Mouse (Mus musculus) erythroid progenitor cell, adult 5-6 weeks (primary cell): ENCODE data around the gene Slc16a7. TPM values are rescaled to one million over a fixed set of nuclear protein-coding genes. Genes with fewer than 3 reads are reported as not detected.

ENCODE experiments used
- ATAC-seq: replicated peaks from 2 replicates; pipeline ENCODE4 v1.8.0; 2016; ENCODE audit warnings: moderate number of reproducible peaks, mild to moderate bottlenecking, moderate TSS enrichment, inconsistent platforms; ENCODE audit not compliant: poor library complexity, low FRiP score, severe bottlenecking
- total RNA-seq, 2 experiments: library from RNA; stranded (forward) in 1 of 2; stranded (reverse) in 1 of 2; fragments of 150-400 nt in 1 of 2; fragments of 186-747, 209-891 nt in 1 of 2; gene quantifications; 2 replicates each; pipeline versions ENCODE4 v1.2.3 to v1.2.4; 2015 to 2017; ENCODE audit warnings: low replicate concordance in 2 of 2

Gene Slc16a7
- total RNA-seq, 2 experiments from 2014 or later, result 3.3 to 8.4 TPM

DNA sequence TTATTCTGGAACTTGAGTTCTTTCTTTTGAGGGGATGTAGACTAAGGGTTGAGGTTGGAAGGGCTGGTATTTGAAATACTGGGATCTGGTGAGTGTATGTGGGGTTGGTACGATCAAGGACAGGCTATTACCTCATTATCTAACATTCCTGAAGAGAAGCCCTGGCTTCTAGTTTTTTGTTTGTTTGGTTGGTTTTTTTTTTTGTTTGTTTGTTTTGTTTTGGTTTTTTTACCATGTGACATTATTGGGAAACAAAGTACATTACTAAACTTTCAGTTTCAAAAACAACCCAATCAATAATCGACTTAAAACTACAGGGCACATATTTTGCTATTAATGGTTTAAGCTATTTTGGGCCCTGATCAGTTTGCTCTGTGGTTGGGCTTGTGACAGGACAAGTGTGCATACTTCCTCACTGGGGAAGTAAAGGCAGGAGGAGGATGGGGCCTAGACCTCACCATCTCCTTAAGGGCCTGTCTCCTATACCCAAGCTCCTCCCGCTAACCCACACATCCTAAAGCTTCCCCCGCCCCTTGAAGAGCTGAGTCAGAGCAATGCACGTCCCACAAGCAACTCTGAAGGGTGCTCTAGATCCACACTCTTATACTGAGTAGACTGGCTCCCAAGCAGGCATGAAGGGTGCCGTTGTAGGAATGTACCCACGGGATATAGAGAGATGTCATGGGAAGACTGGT lies 64.2 kb downstream of the Slc16a7 start:
- no peak for ATAC-seq

DNA sequence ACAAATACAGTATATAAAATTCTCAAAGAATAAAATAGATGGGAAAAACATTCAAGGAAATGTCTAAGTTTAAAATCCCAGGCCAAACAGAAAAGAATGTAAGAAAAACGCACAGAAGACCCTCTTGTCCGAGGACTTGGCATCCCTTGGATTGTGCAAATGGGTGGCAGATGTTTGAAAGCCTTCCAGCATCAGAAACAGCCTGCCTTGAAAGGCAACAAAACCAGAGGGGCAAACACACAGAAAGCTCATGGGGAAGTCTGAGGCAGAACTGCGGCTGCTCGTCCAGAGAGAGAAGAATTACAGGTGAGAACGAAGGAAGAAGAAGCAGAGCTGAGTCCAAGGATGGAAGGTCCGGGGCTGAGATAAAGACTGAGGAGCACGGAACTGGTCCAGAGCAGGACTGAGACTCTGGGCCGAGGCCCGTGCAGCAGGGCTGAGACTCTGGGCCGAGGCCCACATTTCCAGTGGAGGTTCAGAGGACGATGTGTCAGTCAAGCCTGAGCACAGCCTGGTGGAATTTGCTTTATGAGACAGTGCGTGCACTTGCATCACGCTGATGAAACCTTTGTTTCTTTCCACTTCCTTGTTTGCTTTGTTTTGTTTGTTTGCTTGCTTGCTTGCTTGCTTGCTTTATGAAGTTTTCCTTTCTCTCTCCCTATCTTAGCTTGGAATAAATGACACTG lies 65.0 kb downstream of the Slc16a7 start:
- no peak for ATAC-seq

DNA sequence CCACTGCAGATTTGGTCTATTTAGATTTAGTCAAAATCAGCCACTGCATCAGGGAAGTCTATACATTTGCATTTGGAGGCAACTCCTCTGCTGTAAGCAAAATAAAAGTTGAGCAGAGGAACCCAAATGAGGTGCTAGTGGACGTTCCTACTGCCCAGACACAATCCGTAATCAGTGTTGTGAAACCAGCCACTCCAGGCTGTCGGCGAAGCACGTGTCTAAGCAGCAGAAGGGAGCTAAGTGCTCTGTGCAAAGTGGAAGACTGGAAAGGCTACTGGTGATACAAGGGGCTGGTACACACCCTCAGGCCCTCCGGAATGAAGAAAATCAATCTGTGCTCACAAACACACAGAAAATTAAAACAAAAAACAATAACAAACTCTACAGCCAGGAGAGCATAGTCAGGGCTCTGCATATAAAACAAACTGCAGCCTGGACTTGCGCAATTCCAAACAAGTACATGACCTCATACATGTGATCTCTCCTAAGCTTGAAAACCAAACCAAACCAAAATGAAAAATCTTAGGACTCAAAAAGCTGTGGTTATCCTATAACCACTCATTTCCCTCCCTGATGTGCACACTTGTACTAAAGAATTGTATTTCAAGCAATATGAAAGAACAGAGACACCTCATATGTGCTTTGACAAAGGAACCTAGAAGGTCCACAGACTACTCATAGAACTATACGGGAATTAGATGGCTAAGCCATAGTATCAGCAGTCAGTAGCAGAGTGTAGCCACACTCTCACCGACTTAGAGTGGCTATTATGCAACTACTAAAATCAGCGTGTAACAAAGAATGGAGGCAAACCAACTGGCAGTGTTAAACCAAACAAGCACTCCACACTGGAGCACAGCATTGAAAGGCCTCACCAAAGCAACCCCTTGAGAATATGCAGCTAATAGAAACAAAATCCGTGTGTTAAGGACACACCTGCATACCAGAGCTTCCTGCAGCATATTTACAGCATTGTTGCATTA lies 67.5 kb downstream of the Slc16a7 start:
- no peak for ATAC-seq

DNA sequence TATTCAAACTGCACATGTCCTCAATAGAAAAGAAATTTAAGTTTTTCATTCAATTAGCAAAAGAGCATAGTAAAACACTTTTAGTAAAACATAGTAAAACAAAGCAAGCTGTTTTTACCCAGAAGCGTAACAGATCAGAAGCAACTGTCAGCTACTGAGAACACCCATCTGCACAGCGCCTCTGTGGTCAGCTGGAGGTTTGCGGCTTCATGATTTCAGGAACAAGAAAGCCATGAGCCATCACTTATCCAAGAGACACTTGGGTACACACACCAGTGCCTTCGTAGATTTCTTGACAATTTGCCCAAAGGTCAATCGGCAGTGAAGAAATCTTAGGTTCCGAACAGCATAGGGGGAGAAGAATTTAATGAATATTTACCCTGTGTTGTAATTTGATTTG lies 71.9 kb downstream of the Slc16a7 start:
- no peak for ATAC-seq

DNA sequence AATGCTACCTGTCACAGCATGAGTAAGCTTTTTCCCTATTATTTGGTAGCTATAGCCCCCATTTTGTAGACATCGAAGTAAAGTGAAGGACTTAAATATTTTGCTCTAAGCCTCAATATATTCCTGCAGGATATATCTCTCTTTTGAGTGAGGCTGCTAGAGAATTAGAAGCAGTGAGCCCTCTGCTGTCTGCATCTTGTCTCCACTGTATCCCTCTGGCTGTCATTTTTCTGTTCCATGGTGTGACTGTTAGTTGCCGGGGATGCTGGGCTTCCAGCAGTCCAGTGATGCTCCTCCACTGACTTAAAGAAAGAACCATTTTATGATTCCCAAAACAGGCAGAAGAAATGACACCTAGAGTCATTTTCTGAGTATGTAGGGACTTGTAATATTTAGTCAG lies 78.4 kb downstream of the Slc16a7 start:
- no peak for ATAC-seq

DNA sequence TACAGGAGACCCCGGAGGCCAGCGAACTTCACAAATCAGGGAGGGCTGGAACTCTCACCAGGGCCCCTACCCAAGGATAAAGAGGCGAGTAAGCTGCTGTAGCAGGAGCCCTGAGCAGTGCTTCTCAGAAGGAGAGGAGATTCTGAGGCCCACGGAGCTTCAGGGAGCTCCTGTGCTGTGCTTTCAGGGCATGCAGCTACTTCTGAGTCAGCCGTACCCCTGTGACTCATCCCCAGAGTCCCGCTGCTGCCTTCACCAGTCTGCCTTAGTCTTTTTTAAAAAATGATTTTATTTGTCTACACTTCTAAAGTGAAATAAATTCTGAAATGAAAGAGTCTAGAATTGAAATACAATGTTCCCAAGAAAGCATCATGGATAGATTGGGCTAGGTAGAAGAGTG lies 91.2 kb downstream of the Slc16a7 start:
- no peak for ATAC-seq

DNA sequence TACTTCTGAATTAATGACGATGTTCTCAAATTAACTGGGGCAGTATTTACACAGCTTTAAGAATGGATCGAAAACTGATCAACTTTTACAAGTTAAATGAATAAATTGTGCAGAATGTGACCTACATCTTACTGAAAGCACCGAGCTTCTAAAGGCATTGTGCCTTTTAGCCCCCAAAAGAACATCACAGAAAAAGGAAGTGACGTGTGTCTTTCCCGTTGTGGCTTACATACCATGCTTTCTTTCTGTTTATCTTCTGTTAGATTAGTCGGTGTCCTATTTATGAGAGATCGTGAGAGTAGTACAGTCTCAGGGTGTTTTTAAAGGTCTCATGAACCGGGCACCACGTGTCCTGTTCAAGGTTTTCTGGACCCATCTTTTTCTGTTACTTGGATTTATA lies 98.9 kb downstream of the Slc16a7 start:
- no peak for ATAC-seq

DNA sequence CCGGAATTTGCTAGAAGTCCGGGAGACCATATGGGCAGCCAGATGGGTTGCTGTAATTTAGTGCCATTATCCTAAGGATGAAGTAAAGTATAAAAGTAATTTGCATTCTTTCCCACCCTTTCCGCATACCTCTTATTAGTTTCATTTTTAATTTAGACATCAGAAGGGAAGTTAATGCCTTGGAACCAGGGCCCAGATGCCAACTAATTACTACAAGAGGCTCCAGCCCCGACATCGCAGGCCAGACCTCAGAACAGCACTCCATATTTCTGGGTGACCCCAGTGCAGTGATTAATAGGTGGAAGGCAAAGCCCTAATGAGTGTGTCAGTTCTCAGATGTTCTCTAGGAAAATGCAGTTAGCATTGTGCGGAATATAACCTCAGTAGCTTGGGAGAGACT lies 100.7 kb downstream of the Slc16a7 start:
- no peak for ATAC-seq

DNA sequence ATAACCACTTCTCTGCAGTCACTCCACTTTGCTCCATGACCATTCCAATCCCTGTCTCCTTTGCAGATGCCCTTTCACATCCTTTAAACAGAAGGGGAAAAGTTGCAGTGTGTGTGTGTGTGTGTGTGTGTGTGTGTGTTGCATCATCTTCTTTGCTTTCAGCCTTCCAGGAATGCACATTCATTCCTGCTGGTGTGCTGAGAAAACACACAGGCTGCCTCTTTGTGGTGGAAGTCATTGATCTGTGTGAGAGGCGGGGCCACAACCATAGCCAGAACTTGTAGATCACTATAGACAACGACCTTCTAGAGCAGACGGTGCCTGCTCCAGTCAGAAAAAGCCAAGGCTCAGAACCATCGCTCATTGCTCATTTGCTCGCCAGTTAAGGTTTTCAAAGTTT lies 103.9 kb downstream of the Slc16a7 start:
- no peak for ATAC-seq

DNA sequence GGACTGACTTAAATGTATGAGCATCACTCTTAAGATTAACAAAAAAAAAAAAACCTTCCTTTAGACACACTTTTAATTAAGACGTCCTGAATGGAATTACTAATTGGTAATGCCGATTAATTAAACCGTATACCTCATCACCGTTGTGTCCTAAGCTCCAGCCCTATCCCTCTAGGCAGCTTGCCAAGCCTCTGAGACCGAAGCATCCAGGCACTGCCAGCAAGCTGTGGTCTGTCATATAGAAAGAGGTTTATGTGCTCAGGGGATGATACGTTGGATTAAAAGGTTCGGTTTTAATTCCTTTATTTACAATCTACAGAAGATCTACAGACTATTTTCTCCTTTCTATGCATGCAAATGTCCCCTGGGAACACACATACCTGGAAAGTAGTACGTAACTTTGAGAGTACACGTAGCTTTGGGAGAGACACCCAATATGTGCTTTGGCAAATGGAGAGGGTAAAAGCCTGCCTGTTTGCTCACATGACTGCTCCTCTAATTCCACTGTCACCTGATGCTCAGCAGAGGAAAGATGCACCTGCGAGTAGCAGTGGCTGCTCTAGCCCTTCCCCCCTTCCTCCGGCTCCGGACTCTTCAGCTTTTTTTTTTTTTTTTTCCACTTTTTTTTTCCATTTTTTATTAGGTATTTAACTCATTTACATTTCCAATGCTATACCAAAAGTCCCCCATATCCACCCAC lies 114.0 kb downstream of the Slc16a7 start:
- ATAC-seq, result no peak

DNA sequence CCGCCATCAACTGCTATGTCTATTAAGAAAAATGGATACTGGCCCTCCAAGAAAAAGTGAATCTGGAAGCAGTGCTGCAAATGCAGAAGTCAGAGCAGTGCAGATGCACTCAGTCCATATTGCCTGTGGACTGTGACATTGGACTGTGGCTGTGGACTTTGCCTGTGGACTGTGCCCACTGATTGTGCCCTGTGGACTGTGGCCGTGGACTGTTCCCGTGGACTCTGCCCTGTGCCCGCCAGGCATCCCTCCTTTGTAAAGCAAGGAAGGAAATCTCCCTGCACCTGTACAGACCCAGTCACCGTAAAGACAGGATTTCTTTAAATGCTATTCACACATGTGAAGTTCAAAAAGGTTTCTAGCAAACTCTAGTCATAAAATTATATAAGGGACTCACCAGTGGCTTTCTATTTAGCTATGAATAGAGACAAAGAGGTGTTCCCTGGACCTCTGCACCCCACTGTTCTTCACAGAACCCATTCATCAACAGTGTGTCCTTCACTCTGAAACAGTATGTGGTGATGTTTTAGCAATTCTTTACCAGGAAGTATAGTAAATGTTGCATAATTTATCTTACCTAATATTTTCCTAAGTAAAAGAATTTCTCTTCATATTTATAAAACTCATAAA lies 114.6 kb downstream of the Slc16a7 start:
- no peak for ATAC-seq

DNA sequence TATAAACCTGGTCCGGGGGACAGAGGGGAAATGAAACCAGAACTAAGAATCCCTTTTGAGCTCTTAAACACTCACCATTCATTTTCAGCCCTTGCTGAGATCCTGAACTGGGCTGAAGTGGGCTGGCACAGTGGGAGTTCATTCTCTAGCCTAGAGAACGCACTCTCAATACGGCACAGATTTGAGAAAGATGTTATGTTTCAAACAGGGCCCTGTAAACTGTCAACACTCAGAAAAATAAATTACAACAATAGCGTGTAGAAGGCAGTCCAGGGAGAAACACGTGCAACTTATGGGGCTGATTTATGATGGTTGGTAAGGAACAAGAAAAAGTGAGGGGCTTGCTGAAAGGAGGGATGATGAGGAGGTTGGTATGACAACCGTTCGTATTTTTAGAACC lies 115.5 kb downstream of the Slc16a7 start:
- ATAC-seq, result no peak

DNA sequence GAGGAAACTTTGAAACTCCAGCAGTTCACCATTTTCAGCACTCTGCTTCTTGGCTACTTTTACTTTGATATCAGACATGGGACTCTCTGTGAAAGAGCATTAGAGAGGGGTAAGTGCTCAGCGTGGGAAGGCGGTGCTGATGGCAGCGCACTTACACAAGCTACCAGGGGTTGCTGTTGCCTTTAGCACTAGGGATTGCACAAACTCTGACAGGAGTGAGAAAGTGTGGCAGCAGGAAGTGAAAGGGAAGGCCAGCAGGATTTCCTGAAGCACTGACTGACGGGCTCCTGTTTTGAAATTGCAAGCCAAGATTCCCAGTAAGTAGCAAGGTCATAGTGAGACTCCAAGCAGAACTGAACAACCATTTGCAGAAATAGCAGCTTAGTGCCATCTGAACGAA lies 117.8 kb downstream of the Slc16a7 start:
- ATAC-seq, result no peak

DNA sequence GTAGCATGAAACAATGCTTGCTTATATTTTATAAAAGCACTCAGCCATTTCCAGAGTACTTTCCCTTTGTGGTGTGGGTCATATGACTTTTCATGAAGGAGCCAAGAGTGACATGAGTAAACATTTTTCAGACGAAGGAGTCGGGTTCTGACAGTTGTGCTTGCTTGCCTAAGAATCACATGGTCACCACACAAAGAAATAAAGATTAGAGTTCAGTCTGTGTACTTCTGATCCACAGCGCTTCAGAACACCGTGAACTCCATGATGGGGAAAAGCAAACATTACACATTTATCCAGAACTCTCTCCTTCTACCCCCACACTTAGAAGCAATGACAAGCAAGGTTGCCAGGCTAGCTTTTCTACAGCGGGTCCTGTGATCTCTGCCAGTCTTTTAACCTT lies 119.0 kb downstream of the Slc16a7 start:
- no peak for ATAC-seq

DNA sequence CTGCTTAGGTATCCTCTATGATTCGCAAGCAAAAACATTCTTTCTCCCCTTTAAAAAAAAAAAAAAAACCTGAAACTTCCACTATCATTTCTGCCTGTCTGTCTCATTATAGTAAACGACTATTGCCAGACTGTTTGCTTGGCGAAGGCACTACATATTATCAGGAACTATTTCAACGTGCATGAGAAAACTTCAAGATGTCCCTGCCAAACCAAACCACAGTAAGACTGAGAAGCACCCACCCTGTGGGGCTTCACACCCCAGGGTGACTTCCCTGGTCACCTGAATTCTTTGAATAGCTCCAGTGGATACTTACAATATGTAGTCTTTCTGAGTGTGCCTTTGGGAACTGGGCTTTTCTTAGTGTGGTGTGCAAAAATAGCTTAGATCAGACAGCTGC lies 122.9 kb downstream of the Slc16a7 start:
- ATAC-seq, result no peak

DNA sequence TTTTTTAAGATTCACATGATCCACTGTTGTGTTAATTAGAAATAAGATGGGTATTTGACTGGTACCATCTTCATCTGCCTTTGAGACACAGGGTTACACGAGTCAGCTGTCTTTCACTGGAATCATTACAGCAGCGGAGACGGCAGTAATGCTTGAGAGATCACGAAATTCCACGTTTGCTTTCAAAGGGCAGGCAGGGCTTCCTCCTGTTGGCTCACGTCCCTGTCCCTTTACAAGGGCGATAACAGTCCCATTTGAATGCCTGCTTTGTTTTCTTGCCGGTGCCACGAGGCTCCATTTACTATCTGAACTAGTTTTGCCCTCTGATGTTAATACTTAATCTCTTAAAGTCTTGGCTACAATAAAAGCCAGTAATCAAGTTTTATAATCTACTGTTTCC lies 123.4 kb downstream of the Slc16a7 start:
- ATAC-seq, result no peak

DNA sequence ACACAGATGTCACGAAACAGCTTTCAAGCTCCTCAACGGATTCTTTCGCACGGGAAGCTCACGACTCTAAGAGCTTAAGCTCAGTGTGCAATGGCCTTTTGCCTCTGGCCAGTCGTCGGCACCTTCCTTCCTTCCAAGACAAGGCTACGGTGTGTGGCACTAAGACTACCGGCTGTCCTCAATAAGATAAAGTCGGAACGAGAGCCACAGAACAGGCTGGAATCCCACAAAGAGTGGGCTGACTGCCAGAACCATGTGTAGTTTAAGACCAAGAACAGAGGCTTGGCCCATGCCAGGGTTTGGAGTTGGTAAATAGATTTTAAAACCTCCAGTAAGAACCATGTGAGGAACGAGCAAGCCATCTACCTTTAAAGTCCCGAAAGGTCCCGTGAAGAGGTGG lies 123.8 kb downstream of the Slc16a7 start:
- no peak for ATAC-seq

DNA sequence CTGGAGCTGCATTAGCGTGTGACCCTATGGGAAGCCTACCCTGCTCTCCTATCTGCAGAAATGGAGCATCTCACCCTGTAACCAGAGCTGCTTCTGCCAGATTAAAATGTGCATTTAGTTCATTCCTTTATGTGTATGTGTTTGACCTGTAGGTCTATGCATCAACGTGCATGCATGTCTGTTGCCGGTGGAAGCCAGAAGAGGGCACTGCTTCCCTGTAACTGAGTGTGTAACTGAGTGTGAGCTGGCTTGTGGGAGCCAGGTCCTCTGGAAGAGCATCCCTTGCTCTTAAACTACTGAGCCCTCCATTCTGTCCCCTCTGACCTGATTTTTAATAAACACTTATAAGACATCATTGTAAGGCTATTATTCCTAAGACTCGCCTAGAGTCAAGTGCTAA lies 124.3 kb downstream of the Slc16a7 start:
- ATAC-seq, result no peak

DNA sequence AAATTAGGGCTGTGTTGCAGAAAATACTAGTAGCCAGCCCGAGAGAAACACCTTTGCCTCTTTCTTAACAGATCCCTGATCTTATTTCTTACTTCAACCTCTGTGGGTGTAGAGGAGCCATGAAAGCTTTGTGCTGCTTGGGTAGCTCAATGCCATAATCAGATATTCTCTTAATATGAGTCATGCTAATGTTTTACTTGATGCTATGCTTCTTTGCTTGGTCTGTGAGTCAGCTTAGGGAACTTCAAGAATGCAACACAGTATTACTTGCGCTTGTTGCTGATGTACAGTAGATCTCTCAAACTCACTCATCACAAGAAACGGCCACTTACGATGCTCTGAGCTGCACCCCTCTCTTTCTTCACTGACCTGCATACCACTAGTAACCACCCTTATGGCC lies 133.4 kb downstream of the Slc16a7 start:
- ATAC-seq, result no peak

DNA sequence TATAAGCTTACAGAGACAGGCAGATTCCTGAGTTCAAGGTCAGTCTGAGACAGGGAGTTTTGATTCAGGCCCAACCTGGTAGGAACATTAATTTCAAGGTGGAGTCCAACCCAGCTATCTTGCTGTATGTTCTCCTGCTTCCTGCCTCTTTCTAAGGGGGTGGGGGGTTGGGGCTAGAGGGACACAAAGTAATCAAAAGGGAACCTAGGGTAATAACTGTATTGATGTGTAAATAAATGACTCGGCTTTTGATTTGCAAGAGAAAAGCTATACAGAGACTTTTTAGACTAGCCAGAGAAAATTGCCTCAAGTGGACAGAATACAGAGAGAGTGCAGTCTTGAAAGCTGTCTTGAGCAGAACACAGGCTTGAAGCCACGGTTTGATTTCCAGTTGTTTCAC lies 174.7 kb downstream of the Slc16a7 start:
- no peak for ATAC-seq
